Mouse (Mus musculus): ENCODE results near the gene Ccna2. TPM values are rescaled to one million over a fixed set of nuclear protein-coding genes. Genes with fewer than 3 reads are reported as not detected.

Gene Ccna2
- polyA plus RNA-seq, 1 experiment from 2014 or later, result 193 TPM

Other genes with a start within 250 kb of the Ccna2 start
- gene Anxa5, start 96.3 kb downstream of the Ccna2 start, polyA plus RNA-seq (2016; fragmentation: Nextera tagmentation; extraction: Ambion mirVana), result 139 and 162 TPM in 2 replicates
- 1.0 and 1.2 TPM in 2 replicates for gene 1810062G17Rik, start 96.2 kb downstream of the Ccna2 start, polyA plus RNA-seq (2016; fragmentation: Nextera tagmentation; extraction: Ambion mirVana)
- gene Gm11549, start 50.3 kb downstream of the Ccna2 start, polyA plus RNA-seq (2016; fragmentation: Nextera tagmentation; extraction: Ambion mirVana), result 0.23 TPM in 1 of 2 replicates, not detected in the other
- gene Exosc9, start 19.5 kb downstream of the Ccna2 start, polyA plus RNA-seq (2016; fragmentation: Nextera tagmentation; extraction: Ambion mirVana), result 65.9 and 69.9 TPM in 2 replicates
- gene Bbs7, start 41.3 kb upstream of the Ccna2 start, polyA plus RNA-seq (2016; fragmentation: Nextera tagmentation; extraction: Ambion mirVana), result 20.8 and 21.5 TPM in 2 replicates
- 3.4 and 6.4 TPM in 2 replicates for gene Trpc3, start 118.0 kb upstream of the Ccna2 start, polyA plus RNA-seq (2016; fragmentation: Nextera tagmentation; extraction: Ambion mirVana)

Measured in limb, embryonic 12.5 days (tissue).